Mouse (Mus musculus): Measurements from ENCODE around the gene Gab1. TPM values are rescaled to one million over a fixed set of nuclear protein-coding genes. Genes with fewer than 3 reads are reported as not detected.

Gab1 gene
- polyA plus RNA-seq, 1 experiment from 2014 or later, result 32.3 TPM

DNA sequence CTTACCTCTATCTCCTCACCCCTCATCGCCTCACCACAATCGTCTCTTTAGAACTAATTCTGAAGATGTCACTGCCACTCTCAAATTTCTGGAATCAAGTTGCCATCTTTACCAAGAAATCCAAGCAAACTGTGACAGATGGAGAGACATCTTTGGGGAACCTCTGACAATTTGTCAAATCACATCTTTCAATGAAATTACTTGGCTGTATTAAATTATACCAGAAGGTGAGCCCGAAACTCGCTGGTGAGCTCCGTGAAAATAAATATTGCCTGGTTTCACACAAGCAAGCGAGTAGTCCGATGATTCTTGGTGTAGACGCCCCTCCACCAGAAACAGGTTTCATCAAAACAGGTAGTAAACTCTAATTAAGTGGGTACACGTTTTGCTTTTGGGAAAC, 2.2 kb downstream of the Gab1 start:
- peaks cover 29% of the 10 kb centered on the region for H3K4me1 ChIP-seq (ENCODE audit: control insufficient read depth, insufficient read depth, low read length)
- no peak for ATAC-seq (replicated peaks; ENCODE audit: extremely low read depth, insufficient read depth, low FRiP score)
- H3K36me3 ChIP-seq (ENCODE audit: control insufficient read depth, insufficient read depth), result peaks cover 2% of the 10 kb centered on the region; the same call in 1 of the 2 replicates
- H3K9ac ChIP-seq (ENCODE audit: low read length), result peak overlapping the region; percentile 96
- peak overlapping the region; percentile 99 for H3K27ac ChIP-seq (ENCODE audit: low read length)
- H3K9me3 ChIP-seq (replicated peaks; ENCODE audit: control insufficient read depth, low read length), result no peaks in the 10 kb centered on the region
- peak overlapping the region; percentile 91 for H3K4me2 ChIP-seq (ENCODE audit: low read depth, low read length)
- 27% methylated on average over 9 of the region's 9 CpGs for WGBS
- H3K27me3 ChIP-seq (ENCODE audit: control insufficient read depth, insufficient read depth, low read length), result no peaks in the 10 kb centered on the region
- peak overlapping the region; percentile 93 for H3K4me3 ChIP-seq (ENCODE audit: low read length)

DNA sequence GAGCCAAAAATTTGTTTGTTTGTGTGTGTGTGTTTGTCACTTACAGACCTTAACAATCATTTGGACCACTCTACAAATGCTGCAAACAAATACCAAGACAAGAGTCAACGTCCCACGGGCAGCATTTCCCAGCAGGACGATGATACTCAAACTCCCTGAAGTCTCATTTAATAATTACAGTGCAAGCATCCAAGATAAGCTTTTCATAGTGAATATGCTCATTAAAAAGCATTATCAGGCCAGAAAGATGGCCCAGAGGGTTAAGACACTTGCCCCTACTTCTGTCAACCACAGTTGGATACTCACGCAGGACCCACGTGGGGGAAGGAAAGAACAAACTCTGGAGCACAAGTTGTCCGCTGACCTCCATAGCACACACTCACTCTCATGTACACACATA, 4.8 kb downstream of the Gab1 start:
- no peak for ATAC-seq (replicated peaks; ENCODE audit: extremely low read depth, insufficient read depth, low FRiP score)
- 0 out of 2 replicates have a peak overlapping the region, but pooled peaks have one; percentile 21 for H3K27ac ChIP-seq (ENCODE audit: low read length)
- H3K27me3 ChIP-seq (ENCODE audit: control insufficient read depth, insufficient read depth, low read length), result no peaks in the 10 kb centered on the region
- H3K4me3 ChIP-seq (ENCODE audit: low read length), result no peak overlapping the region
- peaks cover 41% of the 10 kb centered on the region for H3K4me1 ChIP-seq (ENCODE audit: control insufficient read depth, insufficient read depth, low read length)
- WGBS, result 80% methylated on average over 6 of the region's 6 CpGs
- no peak overlapping the region for H3K9ac ChIP-seq (ENCODE audit: low read length)
- no peak overlapping the region for H3K4me2 ChIP-seq (ENCODE audit: low read depth, low read length)
- no peaks in the 10 kb centered on the region for H3K9me3 ChIP-seq (replicated peaks; ENCODE audit: control insufficient read depth, low read length)
- peaks cover 2% of the 10 kb centered on the region; the same call in 1 of the 2 replicates for H3K36me3 ChIP-seq (ENCODE audit: control insufficient read depth, insufficient read depth)

DNA sequence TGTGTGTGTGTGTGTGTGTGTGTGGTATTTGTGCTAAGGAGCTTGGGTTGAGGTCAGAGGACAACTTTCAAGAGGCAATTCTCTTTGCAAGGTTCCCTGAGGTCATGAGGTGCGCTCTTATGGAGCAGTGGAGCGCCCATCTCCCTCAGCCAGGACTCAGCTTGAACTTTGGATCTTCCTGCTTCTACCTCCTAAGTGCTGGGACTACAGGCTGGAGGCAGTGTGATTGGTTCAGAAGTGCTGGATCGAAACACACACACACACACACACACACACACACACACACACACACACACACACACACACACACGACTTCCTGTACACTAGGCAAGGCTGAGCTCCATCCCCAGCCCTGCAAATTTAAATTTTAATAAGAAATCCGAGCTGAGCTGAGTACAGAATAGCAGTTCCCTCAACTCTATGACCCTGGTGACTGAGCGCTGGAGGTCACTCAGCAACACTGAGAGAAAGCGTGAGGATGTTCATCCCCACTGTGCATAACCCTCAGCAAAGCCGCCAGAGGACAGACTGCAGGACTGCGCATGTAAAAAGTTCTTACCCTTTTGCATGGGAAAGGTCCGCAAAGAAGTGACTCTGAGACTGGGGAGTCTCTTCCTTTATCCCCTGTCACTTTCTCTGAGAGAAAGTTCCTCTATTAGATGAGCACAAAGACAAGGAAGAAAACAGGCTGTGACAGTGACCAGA, 6.4 kb downstream of the Gab1 start:
- Histone ChIP-seq H3K9ac (ENCODE audit: low read length) (no peak overlapping the region), H3K27ac (ENCODE audit: low read length) (no peak overlapping the region), H3K27me3 (ENCODE audit: control insufficient read depth, insufficient read depth, low read length) (no peaks in the 10 kb centered on the region), H3K4me2 (ENCODE audit: low read depth, low read length) (no peak overlapping the region), H3K4me1 (ENCODE audit: control insufficient read depth, insufficient read depth, low read length) (peaks cover 56% of the 10 kb centered on the region), H3K36me3 (ENCODE audit: control insufficient read depth, insufficient read depth) (peaks cover 2% of the 10 kb centered on the region; the same call in 1 of the 2 replicates), H3K4me3 (ENCODE audit: low read length) (no peak overlapping the region), H3K9me3 (replicated peaks; ENCODE audit: control insufficient read depth, low read length) (no peaks in the 10 kb centered on the region)
- no peak for ATAC-seq (replicated peaks; ENCODE audit: extremely low read depth, insufficient read depth, low FRiP score)
- 63% methylated on average over 10 of the region's 10 CpGs for WGBS

DNA sequence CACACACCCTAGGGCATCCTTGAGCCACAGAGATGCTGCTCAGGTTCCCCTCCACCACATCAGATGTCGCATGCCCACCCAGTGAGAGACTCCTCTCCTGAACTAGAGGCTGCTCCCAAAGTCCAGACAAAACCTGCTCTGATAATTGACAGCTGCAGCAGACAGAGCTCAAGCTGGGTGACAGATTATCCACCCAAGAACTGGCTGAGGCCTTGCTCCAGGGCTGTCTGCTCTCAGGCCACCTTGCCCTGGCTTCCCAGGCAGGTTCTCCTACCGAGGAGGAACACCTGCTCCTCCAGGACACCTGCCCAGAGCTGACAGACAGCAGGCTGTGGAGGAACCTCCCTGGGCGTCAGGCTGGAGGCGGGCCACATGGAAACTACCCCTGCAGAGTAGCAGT, 7.6 kb downstream of the Gab1 start:
- Histone ChIP-seq H3K4me2 (ENCODE audit: low read depth, low read length) (no peak overlapping the region), H3K9me3 (replicated peaks; ENCODE audit: control insufficient read depth, low read length) (no peaks in the 10 kb centered on the region), H3K27me3 (ENCODE audit: control insufficient read depth, insufficient read depth, low read length) (no peaks in the 10 kb centered on the region), H3K9ac (ENCODE audit: low read length) (peak overlapping the region; percentile 13; the same call in 1 of the 2 replicates), H3K27ac (ENCODE audit: low read length) (peak overlapping the region; percentile 27; the same call in 1 of the 2 replicates), H3K36me3 (ENCODE audit: control insufficient read depth, insufficient read depth) (peaks cover 2% of the 10 kb centered on the region; the same call in 1 of the 2 replicates), H3K4me1 (ENCODE audit: control insufficient read depth, insufficient read depth, low read length) (peaks cover 58% of the 10 kb centered on the region), H3K4me3 (ENCODE audit: low read length) (no peak overlapping the region)
- ATAC-seq (replicated peaks; ENCODE audit: extremely low read depth, insufficient read depth, low FRiP score), result no peak
- WGBS, result 50% methylated on average over 4 of the region's 4 CpGs

DNA sequence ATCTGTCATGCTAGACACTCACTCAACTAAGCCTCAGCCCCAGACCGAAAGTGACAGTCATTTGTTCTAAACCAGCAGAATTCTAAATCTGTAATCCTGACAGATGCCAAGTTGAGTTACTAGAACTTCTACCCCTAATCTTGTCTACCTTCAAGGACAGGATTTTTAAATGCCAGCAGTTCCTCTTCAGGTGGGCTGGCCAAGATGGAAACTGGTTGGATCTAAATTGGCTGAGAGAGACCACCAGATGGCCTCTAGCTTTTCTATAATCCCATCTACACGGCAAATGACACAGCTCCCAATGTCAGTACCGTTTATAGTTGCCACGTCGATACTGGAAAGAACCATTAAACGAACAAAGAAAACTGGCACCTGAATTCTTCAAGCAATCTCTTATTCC, 8.9 kb downstream of the Gab1 start:
- ATAC-seq (replicated peaks; ENCODE audit: extremely low read depth, insufficient read depth, low FRiP score), result no peak
- 79% methylated on average over 6 of the region's 6 CpGs for WGBS
- Histone ChIP-seq H3K27me3 (ENCODE audit: control insufficient read depth, insufficient read depth, low read length) (no peaks in the 10 kb centered on the region), H3K27ac (ENCODE audit: low read length) (peak overlapping the region; percentile 86), H3K9ac (ENCODE audit: low read length) (peak overlapping the region; percentile 46; the same call in 1 of the 2 replicates), H3K9me3 (replicated peaks; ENCODE audit: control insufficient read depth, low read length) (no peaks in the 10 kb centered on the region), H3K4me1 (ENCODE audit: control insufficient read depth, insufficient read depth, low read length) (peaks cover 59% of the 10 kb centered on the region), H3K4me2 (ENCODE audit: low read depth, low read length) (no peak overlapping the region), H3K4me3 (ENCODE audit: low read length) (no peak overlapping the region), H3K36me3 (ENCODE audit: control insufficient read depth, insufficient read depth) (peaks cover 2% of the 10 kb centered on the region; the same call in 1 of the 2 replicates)

DNA sequence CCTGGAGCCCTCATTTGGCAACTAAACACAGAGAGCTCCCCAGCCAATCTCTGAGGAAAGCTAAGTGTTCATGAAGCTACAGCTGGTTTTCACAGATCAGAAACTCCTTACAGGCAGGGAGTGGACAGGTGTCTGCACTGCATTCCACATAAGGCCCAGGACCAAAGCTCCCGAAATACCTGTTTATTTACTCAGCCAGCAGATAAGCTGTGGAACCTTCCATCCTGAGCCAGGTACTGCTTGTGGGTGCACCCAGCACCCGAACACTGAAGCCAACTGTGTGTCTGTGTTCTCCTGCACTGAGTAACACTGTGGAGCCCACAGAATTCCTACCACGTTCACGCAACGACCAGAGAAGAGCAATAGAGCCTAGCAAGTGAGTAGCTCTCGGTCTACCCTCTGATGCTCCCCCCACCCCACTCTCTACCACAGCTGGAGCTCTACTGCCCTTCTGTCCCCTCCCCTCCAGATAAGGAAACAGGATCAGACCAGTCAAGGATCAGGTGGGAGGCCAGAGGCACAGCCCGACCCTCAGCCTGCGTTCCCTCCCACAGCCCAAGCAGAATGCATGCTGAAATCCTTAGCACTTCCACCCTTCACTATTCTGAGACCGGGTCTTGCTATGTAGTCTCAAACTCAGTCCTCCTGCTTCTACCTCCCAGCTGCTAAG, 9.6 kb downstream of the Gab1 start:
- no peaks in the 10 kb centered on the region for H3K9me3 ChIP-seq (replicated peaks; ENCODE audit: control insufficient read depth, low read length)
- H3K36me3 ChIP-seq (ENCODE audit: control insufficient read depth, insufficient read depth), result peaks cover 2% of the 10 kb centered on the region; the same call in 1 of the 2 replicates
- peak overlapping the region; percentile 59 for H3K9ac ChIP-seq (ENCODE audit: low read length)
- H3K27me3 ChIP-seq (ENCODE audit: control insufficient read depth, insufficient read depth, low read length), result no peaks in the 10 kb centered on the region
- peaks cover 67% of the 10 kb centered on the region for H3K4me1 ChIP-seq (ENCODE audit: control insufficient read depth, insufficient read depth, low read length)
- peak; percentile 29; the same call in 1 of the 2 replicates for ATAC-seq (replicated peaks; ENCODE audit: extremely low read depth, insufficient read depth, low FRiP score)
- H3K27ac ChIP-seq (ENCODE audit: low read length), result peak overlapping the region; percentile 86
- peak overlapping the region; percentile 13; the same call in 1 of the 2 replicates for H3K4me2 ChIP-seq (ENCODE audit: low read depth, low read length)
- H3K4me3 ChIP-seq (ENCODE audit: low read length), result no peak overlapping the region
- 33% methylated on average over 9 of the region's 9 CpGs for WGBS

DNA sequence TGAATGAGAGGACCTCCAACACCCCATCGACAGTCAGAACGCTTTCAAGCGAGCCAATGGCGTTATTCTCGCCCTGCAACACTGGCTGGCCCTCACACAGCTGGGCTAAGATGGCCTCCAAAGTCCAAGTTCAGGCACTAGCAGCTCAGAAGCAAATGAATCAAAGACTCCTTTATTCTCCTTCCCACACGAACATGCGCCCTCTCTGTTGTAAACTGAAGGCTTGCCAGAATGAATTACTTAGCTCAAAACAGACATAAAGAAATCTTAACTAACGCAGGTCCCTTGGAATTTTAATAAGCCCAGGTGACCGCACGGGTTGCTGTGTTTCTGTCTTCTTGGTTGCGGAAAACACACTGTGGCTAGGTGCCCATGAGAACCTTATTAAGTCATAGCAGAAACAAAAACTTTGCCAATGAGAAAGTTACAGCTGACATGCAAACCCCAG, 10.4 kb downstream of the Gab1 start:
- Histone ChIP-seq H3K4me2 (ENCODE audit: low read depth, low read length) (peak overlapping the region; percentile 65; the same call in 1 of the 2 replicates), H3K27me3 (ENCODE audit: control insufficient read depth, insufficient read depth, low read length) (no peaks in the 10 kb centered on the region), H3K4me1 (ENCODE audit: control insufficient read depth, insufficient read depth, low read length) (peaks cover 73% of the 10 kb centered on the region), H3K27ac (ENCODE audit: low read length) (peak overlapping the region; percentile 86), H3K4me3 (ENCODE audit: low read length) (no peak overlapping the region), H3K9me3 (replicated peaks; ENCODE audit: control insufficient read depth, low read length) (no peaks in the 10 kb centered on the region), H3K9ac (ENCODE audit: low read length) (peak overlapping the region; percentile 59), H3K36me3 (ENCODE audit: control insufficient read depth, insufficient read depth) (no peaks in the 10 kb centered on the region)
- ATAC-seq (replicated peaks; ENCODE audit: extremely low read depth, insufficient read depth, low FRiP score), result no peak
- 52% methylated on average over 11 of the region's 11 CpGs for WGBS

DNA sequence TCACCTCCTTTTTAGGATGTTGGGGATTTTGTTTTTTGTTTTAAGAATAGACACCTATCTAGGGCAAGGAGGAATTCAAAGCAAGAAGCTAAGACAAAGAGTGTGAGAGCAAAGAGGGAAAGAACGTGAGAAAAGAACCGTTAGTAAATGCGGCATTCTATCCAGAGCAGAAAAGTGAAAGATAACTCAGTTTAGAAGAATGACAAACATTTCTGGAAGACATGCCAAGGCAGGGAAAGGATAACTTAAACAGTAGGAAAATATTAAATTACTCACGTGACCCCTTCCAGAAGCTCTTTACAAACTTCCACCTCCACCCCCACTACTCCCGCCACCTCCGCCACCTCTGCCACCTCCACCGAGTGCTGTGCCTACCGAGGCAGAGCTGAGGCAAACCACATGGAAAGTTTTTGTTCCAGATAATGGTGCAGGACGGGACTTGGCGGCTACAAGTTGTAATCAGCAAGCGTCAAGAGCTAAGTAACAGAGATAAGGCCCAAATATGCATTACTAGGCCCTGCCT, 11.5 kb downstream of the Gab1 start:
- Histone ChIP-seq H3K4me3 (ENCODE audit: low read length) (peak overlapping the region; percentile 42), H3K9me3 (replicated peaks; ENCODE audit: control insufficient read depth, low read length) (no peaks in the 10 kb centered on the region), H3K27me3 (ENCODE audit: control insufficient read depth, insufficient read depth, low read length) (no peaks in the 10 kb centered on the region), H3K27ac (ENCODE audit: low read length) (peak overlapping the region; percentile 86), H3K36me3 (ENCODE audit: control insufficient read depth, insufficient read depth) (no peaks in the 10 kb centered on the region), H3K9ac (ENCODE audit: low read length) (peak overlapping the region; percentile 47), H3K4me2 (ENCODE audit: low read depth, low read length) (peak overlapping the region; percentile 65), H3K4me1 (ENCODE audit: control insufficient read depth, insufficient read depth, low read length) (peaks cover 69% of the 10 kb centered on the region)
- 13% methylated on average over 11 of the region's 11 CpGs for WGBS
- ATAC-seq (replicated peaks; ENCODE audit: extremely low read depth, insufficient read depth, low FRiP score), result peak; percentile 74
